Mouse (Mus musculus) lung, embryonic 14.5 days (tissue): Measurements from ENCODE around the gene Psmd4. TPM values are rescaled to one million over a fixed set of nuclear protein-coding genes. Genes with fewer than 3 reads are reported as not detected.

ENCODE experiments used
- ATAC-seq: fragments of 200-750 bp; cut with Nextera tagmentation; 2 replicates; pipeline ENCODE4 v1.8.0; 2017; ENCODE audit warnings: mild to moderate bottlenecking, moderate TSS enrichment, moderate library complexity; ENCODE audit not compliant: insufficient read depth
- DNase-seq: peaks from one replicate; pipeline ENCODE4 v3.0.0-alpha.2; 2015
- H3K27ac ChIP-seq: fragments of 300-500 bp; sonication (generic); 2 replicates; pipeline ENCODE4 v1.5.1; 2014; ENCODE audit warnings: low read depth, mild to moderate bottlenecking, moderate library complexity
- H3K27me3 ChIP-seq: fragments of 300-500 bp; sonication (generic); 2 replicates; pipeline ENCODE4 v1.6.1; 2014; ENCODE audit warnings: low read length, control low read depth; ENCODE audit not compliant: insufficient read depth
- H3K36me3 ChIP-seq: fragments of 300-500 bp; sonication (generic); 2 replicates; pipeline ENCODE4 v1.6.1; 2014; ENCODE audit warnings: control low read depth; ENCODE audit not compliant: insufficient read depth
- H3K4me1 ChIP-seq: fragments of 300-500 bp; sonication (generic); 2 replicates; pipeline ENCODE4 v1.6.1; 2014; ENCODE audit warnings: antibody characterized with exemption, control low read depth; ENCODE audit not compliant: insufficient read depth
- H3K4me2 ChIP-seq: fragments of 300-500 bp; sonication (generic); 2 replicates; pipeline ENCODE4 v1.6.1; 2014; ENCODE audit warnings: mild to moderate bottlenecking
- H3K4me3 ChIP-seq: fragments of 300-500 bp; sonication (generic); 2 replicates; pipeline ENCODE4 v1.5.1; 2014; ENCODE audit warnings: low read depth, low read length
- H3K9ac ChIP-seq: fragments of 300-500 bp; sonication (generic); 2 replicates; pipeline ENCODE4 v1.6.1; 2014
- H3K9me3 ChIP-seq: fragments of 300-500 bp; sonication (generic); 2 replicates; pipeline ENCODE4 v1.6.1; 2016; ENCODE audit warnings: low read depth, low read length, control low read depth
- CTCF ChIP-seq: IDR thresholded peaks from 2 replicates; pipeline ENCODE4 v1.5.1; 2016; ENCODE audit warnings: antibody characterized with exemption, low read depth
- WGBS: fragments of 180-500 bp; shearing (Covaris S2); extraction: QIAGEN DNeasy Blood & Tissue Kit; methylation state at CpG from one replicate; pipeline ENCODE4 v1.1.7; 2014; 5-methylcytosine and 5-hydroxymethylcytosine counted together
- polyA plus RNA-seq: library from polyadenylated mRNA; unstranded; fragments of >200 nt; fragmentation: Nextera tagmentation; extraction: Ambion mirVana; gene quantifications from 2 replicates; pipeline ENCODE4 v1.2.1, GENCODE M21; 2014

Gene Psmd4
- polyA plus RNA-seq, 1 experiment from 2014 or later, result 250 TPM

GRCm38 (mm10) chr3:95056275-95056674 is 13.9 kb upstream of the Psmd4 start:
- Histone ChIP-seq H3K9ac (no peak overlapping the region), H3K4me1 (no peaks in the 10 kb centered on the region), H3K4me3 (no peak overlapping the region), H3K4me2 (no peak overlapping the region), H3K9me3 (no peaks in the 10 kb centered on the region), H3K27ac (no peak overlapping the region), H3K27me3 (no peaks in the 10 kb centered on the region), H3K36me3 (peaks cover 31% of the 10 kb centered on the region)
- 54% methylated on average over 7 of the region's 7 CpGs for WGBS
- ATAC-seq (peak; percentile 71), DNase-seq (peak; percentile 90)
- no peak for TF ChIP-seq CTCF

DNA sequence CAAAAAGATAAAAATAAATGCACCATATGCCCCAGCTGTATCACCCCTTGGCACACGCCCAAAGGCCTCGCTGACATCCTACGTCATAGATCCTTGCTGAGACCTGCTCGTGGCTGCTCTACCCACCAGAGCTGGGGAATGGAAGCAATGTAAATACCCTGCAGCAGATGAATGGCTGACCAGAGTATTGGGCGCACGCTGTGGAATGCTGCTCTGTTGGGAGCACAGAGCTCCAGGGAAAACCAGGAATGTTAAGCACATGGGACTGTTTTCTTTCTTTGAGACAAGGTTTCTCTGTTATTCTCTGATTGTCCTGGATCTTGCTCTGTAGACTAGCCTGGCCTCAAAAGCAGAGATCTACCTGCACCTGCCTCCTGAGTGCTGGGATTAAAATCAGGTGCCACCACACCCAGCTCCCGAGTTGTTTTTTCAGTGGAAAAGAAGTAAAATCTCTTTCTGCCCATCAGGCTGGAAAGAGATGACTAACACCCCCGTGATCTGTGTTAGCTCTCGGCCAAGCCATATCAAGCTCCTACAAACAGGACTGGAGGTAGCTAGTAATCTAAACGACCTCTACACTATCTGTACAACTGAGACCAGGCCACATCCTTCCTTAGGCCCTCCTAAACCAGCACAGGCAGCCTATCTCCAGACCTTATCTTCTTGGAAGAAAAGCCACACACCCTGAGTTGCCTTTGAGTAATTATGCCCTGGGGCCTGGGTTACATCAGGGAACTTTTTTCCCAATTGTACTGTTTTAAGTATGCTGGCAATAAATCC is 12.3 kb upstream of the Psmd4 start:
- H3K4me2 ChIP-seq, result no peak overlapping the region
- H3K27me3 ChIP-seq, result no peaks in the 10 kb centered on the region
- no peaks in the 10 kb centered on the region for H3K4me1 ChIP-seq
- H3K36me3 ChIP-seq, result peaks cover 15% of the 10 kb centered on the region
- DNase-seq (peak; percentile 80), ATAC-seq (peak; percentile 81)
- TF ChIP-seq CTCF, result no peak
- no peak overlapping the region for H3K4me3 ChIP-seq
- no peak overlapping the region for H3K9ac ChIP-seq
- H3K9me3 ChIP-seq, result no peaks in the 10 kb centered on the region
- WGBS, result 26% methylated on average over 10 of the region's 10 CpGs
- H3K27ac ChIP-seq, result peak overlapping the region; percentile 79

GRCm38 (mm10) chr3:95053701-95054100 is 11.3 kb upstream of the Psmd4 start:
- Histone ChIP-seq H3K9ac (no peak overlapping the region), H3K27ac (no peak overlapping the region), H3K36me3 (peaks cover 6% of the 10 kb centered on the region; the same call in 1 of the 2 replicates), H3K4me3 (no peak overlapping the region), H3K27me3 (no peaks in the 10 kb centered on the region), H3K4me1 (no peaks in the 10 kb centered on the region), H3K9me3 (no peaks in the 10 kb centered on the region), H3K4me2 (no peak overlapping the region)
- ATAC-seq, result peak; percentile 47
- WGBS, result 43% methylated on average over 3 of the region's 3 CpGs
- peak; percentile 76 for DNase-seq
- TF ChIP-seq CTCF, result peak; percentile 81

GRCm38 (mm10) chr3:95052959-95053358 is 10.5 kb upstream of the Psmd4 start:
- no peak overlapping the region for H3K9ac ChIP-seq
- peaks cover under 1% of the 10 kb centered on the region; the same call in 1 of the 2 replicates for H3K36me3 ChIP-seq
- ATAC-seq, result no peak
- peak; percentile 86 for TF ChIP-seq CTCF
- no peak overlapping the region for H3K27ac ChIP-seq
- peak; percentile 82 for DNase-seq
- no peaks in the 10 kb centered on the region for H3K27me3 ChIP-seq
- WGBS, result 56% methylated on average over 1 of the region's 1 CpGs
- no peaks in the 10 kb centered on the region for H3K9me3 ChIP-seq
- H3K4me2 ChIP-seq, result no peak overlapping the region
- H3K4me3 ChIP-seq, result no peak overlapping the region
- no peaks in the 10 kb centered on the region for H3K4me1 ChIP-seq

DNA sequence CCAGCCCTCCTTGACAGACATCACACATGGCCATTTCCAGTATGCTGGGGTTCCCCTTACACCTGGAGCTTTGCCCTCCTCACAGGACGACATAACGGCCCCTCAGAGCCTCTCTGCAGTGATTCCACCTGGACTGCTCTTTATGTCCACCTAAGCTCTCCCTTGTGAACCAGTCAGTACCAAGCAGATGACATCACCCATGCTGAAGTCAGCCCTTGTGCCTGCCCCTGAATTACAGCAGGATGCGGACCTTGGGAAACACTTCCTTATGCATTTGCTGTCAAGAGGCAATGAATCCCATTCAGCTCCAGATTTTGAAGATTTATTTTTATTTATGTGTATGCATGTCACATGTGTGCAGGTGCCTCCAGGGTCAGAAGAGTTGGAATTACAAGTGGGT is 5.5 kb upstream of the Psmd4 start:
- H3K4me3 ChIP-seq, result no peak overlapping the region
- DNase-seq, result no peak
- H3K36me3 ChIP-seq, result no peaks in the 10 kb centered on the region
- no peak overlapping the region for H3K4me2 ChIP-seq
- H3K4me1 ChIP-seq, result no peaks in the 10 kb centered on the region
- H3K27ac ChIP-seq, result no peak overlapping the region
- ATAC-seq, result no peak
- WGBS, result 58% methylated on average over 3 of the region's 3 CpGs
- H3K27me3 ChIP-seq, result no peaks in the 10 kb centered on the region
- no peak for TF ChIP-seq CTCF
- no peak overlapping the region for H3K9ac ChIP-seq
- H3K9me3 ChIP-seq, result no peaks in the 10 kb centered on the region

DNA sequence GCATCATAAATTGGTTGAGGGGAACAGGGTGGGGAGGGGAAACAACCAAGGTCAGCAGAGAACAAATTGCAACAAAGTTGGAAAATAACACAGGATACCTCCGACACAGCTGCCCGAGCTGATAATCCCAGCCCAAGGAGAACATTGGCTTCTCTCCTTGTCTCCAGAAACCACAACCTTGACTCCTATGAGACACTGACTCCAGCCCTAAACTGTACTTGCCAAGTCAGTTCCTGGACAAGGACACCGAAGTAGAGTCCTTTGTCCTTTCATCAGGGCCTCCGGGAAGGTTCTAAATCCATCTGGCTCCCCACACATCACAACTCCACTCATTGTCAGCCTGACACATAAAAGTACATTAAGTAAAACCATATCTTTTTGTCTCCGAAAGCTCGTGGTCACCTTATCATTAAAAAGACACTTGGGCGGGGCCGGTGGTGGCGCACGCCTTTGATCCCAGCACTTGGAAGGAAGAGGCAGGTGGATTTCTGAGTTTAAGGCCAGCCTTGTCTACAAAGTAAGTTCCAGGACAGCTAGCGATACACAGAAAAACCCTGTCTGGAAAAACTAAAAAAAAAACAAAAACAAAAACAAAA is 4.1 kb upstream of the Psmd4 start:
- WGBS, result 81% methylated on average over 11 of the region's 11 CpGs
- no peaks in the 10 kb centered on the region for H3K27me3 ChIP-seq
- peaks cover 1% of the 10 kb centered on the region; the same call in 1 of the 2 replicates for H3K4me1 ChIP-seq
- no peak overlapping the region for H3K9ac ChIP-seq
- H3K36me3 ChIP-seq, result no peaks in the 10 kb centered on the region
- no peaks in the 10 kb centered on the region for H3K9me3 ChIP-seq
- no peak for TF ChIP-seq CTCF
- no peak overlapping the region for H3K4me3 ChIP-seq
- H3K4me2 ChIP-seq, result no peak overlapping the region
- no peak for ATAC-seq
- no peak for DNase-seq
- no peak overlapping the region for H3K27ac ChIP-seq

GRCm38 (mm10) chr3:95043251-95043650 is 837 bp upstream of the Psmd4 start:
- no peaks in the 10 kb centered on the region for H3K27me3 ChIP-seq
- 66% methylated on average over 6 of the region's 6 CpGs for WGBS
- H3K4me1 ChIP-seq, result peaks cover 6% of the 10 kb centered on the region; the same call in 1 of the 2 replicates
- no peak for DNase-seq
- no peaks in the 10 kb centered on the region for H3K9me3 ChIP-seq
- no peak overlapping the region; the same call in 1 of the 2 replicates for H3K9ac ChIP-seq
- H3K27ac ChIP-seq, result peak overlapping the region; percentile 21; the same call in 1 of the 2 replicates
- no peak overlapping the region for H3K4me3 ChIP-seq
- peaks cover 16% of the 10 kb centered on the region for H3K36me3 ChIP-seq
- H3K4me2 ChIP-seq, result peak overlapping the region; percentile 87
- ATAC-seq, result no peak
- no peak for TF ChIP-seq CTCF
